Mouse (Mus musculus): Measurements from ENCODE around the gene Phxr2.
"Not testable (repeated sequence)": the region's sequence is repeated elsewhere in the genome, so short reads cannot be mapped to it uniquely, and the experiment has no call there.

Gene Phxr2

DNA sequence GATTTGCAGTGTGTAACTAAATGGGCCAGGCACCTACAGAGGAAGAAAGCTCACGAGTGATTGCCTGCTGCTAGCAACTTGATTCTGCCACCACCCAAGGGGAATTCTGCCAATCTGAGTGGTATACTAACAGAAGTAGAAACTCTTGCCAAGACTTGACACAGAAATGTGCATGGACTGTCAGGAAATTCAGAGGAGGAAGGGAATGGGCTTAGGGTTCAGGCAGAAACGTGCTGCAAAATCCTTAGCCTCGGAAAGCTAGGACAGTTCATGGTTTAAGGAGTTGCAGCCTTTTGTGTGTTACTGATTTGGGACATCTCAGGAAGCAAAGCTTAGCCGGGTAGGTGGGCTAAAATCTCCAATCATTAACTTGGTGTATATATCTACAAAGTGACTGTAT, at the start of gene Phxr2:
Gene Phxr2, minus strand, starts transcription at position 101 of the 400 bp plus-strand sequence.
- in situ Hi-C loops (cut with MboI; ENCODE audit: low sequenced_read_pairs) = no loop called here

DNA sequence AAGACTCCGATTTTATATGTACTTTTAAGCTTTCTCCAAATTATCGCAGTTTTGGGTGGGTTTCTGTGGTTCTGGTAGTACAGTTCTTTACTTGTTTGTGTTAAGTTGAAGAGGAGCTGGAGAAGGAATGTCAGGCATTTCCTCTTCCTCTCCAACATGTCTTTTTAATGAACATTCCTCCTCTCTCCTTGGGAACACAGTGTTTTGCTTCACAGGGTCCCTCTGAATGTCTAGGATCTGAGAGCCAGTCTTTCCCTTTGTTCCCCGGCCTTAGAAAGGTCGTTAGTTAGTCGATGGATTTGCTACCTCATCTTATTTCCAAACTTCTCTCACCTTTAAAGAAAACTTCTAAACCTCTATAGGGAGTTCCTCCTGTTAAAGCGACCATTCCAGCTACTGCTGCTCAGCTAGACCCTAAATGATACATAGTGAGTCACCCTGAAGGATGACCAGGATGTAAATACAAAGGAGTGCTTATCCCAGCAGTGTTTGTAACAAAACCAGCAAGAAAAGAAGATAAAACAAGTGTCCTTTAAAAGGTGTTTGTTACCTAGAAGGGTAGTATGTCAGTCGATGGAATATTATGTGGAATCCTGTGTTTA, 46.9 kb upstream of the Phxr2 start:
- in situ Hi-C loops (cut with MboI; ENCODE audit: low sequenced_read_pairs) = no loop called here

DNA sequence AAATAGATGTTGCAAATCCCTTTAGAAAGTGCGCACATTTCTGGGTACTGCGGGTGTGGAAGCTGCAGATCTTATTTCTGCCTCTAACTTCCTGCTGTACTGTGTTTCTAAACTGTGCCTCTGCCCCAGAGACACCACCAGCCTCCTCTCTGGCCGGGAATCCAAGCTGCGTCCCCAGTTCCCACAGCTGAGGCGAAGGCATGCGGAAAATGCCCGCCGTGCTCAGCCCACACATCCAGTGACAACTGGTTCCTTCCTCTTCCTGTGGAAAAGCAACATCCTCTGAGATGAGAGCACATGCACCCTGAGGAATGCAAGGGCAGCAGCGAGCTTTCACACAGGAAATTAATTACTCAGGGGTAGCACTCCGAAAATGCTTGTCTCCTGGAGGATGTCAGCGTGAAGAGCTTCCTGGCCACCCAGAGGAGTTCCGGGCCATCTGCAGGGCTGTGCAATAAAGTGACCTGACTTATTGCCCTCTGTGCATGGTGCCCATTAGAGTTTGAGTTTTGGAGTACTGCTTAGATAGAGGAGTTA, 45.9 kb upstream of the Phxr2 start:
- in situ Hi-C loops (cut with MboI; ENCODE audit: low sequenced_read_pairs) = no loop called here

DNA sequence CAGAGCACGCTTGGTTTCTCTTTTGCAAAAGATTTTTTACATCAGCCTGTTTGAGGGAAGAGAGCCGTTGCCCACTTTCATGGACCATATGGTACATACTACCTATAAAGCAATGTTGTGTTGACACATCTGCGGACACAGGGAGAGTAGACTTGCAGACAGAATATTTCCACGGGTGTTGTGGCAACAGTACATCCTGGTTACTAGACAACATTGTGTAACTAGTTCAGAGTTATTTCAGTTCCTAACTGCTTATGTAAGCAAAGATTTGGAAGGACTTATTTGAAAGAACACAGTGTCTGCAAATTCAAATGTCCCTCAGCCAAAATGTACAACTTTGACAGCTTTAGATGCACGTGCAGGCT, 43.6 kb upstream of the Phxr2 start:
- in situ Hi-C loops (cut with MboI; ENCODE audit: low sequenced_read_pairs) = loop anchor here (10.0 kb wide), 1 partner anchor 405 kb away; no protein-coding TSS in a partner anchor

DNA sequence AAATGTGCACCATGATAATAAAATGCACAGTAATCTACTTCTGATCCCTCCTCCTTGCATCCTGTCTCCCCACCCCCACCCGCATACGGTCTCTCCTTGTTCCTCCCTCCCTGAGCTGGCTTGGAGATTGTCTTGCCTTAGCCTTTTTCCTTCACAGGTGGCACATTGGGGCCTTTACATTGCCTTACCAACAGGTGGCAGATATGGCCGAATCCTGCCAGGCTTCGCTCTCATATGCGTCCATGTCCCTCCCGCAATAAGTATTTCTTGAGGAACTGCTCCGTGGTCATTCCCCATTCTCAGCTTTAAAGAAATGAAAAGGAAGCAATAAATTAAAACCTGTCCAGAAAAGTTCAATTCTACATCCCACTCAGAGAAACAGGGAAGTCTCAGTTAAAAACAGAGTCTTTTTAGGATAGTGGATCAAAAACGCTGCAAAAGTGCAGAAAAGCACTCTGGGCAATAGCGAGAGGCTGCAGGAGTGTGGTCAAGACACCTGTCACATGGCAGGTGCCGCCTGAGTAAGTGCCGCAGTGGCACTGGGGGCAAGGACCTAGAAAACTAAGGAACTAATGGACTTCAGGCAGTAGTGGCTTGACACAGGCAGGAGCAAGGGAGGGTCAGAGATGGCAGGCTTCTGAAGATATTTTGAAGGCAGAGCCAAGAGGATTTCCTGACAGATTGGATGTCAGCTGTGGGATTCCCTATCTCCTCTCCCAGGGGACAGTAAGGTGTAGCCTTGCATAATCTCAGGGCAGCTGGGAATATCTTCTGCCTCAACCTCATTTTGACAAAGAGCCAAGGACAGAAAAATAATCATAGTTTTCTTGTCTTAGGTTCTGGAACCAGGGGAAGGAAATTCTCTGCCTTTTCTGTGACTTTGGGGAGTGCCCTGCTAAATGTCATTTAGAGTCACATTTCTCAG, 43.0 kb upstream of the Phxr2 start:
- in situ Hi-C loops (cut with MboI; ENCODE audit: low sequenced_read_pairs) = loop anchor here (10.0 kb wide), 1 partner anchor 406 kb away; no protein-coding TSS in a partner anchor

DNA sequence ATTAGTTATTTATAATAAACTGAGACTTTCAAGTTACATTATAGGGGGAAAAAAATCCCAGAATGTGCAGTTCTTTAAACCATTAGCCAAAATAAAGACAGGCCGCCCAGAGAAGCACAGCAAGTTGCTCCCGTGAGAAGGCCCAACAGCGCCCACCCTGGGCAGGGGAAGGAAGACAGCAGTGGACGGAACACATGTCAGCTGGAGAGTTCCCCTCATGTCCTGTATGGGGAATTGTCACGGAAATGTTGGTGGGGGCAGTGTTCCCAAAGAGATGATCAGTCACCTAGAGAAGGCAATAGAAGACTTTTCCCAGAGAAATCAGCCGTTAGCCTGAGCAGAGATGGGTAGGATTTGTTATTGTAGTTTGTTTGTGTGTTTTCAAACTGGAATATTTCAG, 42.3 kb upstream of the Phxr2 start:
- in situ Hi-C loops (cut with MboI; ENCODE audit: low sequenced_read_pairs) = loop anchor here (10.0 kb wide), 1 partner anchor 406 kb away; no protein-coding TSS in a partner anchor

DNA sequence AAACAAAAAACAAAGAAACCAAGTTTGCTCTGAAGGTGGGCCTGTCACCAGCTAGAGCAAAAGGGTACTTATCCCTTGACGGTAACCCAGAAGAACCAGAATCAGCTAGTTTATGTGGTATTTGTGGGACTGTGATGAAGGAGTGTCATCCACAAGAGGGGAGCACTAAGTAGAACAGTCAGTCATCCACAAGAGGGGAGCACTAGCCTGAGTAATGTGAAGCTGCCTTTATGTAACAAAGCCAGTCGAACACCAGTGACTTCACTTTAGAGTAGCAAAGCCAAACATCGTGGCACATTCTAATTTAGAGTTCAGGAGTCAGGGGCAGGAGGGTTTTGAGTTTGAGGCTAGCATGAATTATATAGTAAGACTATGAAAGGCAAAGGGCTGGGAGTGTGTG, 40.3 kb upstream of the Phxr2 start:
- in situ Hi-C loops (cut with MboI; ENCODE audit: low sequenced_read_pairs) = loop anchor here (10.0 kb wide), 1 partner anchor 408 kb away; no protein-coding TSS in a partner anchor

DNA sequence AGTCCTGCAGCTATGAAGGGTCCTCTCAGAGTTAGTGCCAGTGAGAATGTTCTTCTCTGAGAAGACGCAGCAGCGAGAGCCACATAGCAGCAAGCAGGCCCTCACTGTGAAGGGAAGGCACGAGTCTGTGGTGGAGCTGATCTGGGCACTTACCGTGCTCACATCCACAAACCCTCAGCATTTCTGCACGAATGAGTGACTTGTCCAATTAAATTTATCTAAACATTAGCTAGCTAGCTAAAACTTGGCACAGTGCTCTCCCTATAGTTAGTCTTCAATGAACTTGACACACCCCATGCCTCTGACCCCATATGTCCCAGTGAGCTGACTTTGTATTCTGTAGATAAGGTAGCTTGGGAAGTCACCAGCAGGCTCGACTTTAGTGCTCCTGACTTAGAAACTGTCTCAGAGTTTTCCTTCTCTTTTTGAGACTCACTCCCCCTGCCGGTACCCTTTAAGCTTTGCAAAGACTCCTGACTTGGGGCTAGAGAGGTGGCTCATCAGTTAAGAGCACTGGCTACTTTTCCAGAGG, 39.7 kb upstream of the Phxr2 start:
- in situ Hi-C loops (cut with MboI; ENCODE audit: low sequenced_read_pairs) = loop anchor here (10.0 kb wide), 1 partner anchor 409 kb away; no protein-coding TSS in a partner anchor

DNA sequence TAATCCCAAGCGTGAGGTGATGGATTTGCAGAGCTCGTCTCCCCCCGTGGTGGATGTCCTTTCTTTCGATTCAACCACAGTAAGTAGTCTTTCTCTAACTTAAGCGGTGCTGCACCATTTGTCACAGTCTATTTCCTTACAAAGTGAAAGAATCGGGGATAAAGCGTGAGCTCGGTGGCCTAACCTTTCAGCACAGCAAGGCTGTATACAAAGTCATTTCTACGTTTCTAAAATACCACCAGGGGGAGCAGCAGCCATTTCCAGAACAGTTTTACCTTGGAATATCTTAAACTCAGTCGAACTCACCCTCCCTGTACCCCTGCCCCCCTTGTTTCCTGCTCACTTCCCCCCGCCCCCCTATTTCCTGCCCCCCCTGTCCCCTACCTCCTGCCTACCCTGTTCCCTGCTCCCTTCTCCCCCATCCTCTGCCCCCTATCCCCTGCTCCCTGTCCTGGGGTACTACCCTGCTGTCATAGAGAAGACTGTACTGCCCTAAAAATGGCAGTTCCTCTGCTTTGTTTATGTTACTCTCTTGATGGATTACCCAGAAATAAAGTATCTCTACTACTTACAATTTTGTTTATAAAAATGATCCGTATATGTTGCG, 38.8 kb upstream of the Phxr2 start:
- in situ Hi-C loops (cut with MboI; ENCODE audit: low sequenced_read_pairs) = loop anchor here (10.0 kb wide), 1 partner anchor 410 kb away; no protein-coding TSS in a partner anchor

DNA sequence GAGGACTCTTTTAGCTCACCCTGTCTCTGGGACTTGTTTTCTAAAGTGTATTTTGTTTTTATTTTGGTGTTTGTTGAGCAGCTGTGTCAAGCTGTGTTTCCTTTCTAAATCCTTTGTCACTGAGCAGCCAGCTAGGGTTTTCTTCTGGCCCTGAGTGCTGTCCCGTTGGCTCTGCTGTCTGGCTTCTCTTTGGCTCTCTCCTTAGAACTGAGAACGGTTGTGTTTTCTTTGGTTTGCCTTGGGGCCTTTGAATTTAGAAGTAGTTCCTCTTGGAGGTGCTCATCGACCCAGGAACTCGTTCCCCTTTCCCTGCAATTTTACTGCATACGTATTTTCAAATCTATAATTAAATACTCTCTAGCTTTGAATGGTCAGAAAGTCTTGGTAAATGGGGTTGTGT, 36.9 kb upstream of the Phxr2 start:
- in situ Hi-C loops (cut with MboI; ENCODE audit: low sequenced_read_pairs) = loop anchor here (10.0 kb wide), 1 partner anchor 412 kb away; no protein-coding TSS in a partner anchor

DNA sequence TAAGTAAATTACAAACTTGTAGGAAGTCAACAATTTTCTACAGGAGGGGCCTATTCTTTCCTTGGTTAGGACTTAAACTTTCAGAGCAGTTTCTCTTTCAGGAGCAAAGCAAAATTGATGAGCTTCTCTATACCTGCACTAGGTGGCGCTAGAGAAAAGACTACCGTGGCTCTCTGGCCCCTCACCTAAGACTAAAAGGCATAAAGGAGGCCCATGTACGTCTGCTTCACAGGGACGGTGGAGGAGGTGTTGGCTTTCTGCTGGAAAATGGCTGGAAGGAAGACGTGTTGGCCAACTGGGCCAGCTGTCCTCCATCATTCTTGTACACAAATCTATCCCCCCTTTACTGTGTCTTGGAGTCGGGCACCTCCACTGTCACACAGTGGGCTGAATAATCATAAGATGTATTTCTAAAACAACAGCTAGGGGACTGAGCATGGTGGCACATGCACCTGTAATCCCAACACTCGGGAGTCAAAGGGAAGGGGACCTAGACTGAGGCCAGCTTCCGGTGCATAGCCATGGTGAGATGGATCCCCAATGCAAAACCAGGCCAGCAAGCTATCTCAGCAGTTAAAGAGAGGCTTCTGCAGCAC, 36.0 kb upstream of the Phxr2 start:
- in situ Hi-C loops (cut with MboI; ENCODE audit: low sequenced_read_pairs) = loop anchor here (10.0 kb wide), 1 partner anchor 413 kb away; no protein-coding TSS in a partner anchor

DNA sequence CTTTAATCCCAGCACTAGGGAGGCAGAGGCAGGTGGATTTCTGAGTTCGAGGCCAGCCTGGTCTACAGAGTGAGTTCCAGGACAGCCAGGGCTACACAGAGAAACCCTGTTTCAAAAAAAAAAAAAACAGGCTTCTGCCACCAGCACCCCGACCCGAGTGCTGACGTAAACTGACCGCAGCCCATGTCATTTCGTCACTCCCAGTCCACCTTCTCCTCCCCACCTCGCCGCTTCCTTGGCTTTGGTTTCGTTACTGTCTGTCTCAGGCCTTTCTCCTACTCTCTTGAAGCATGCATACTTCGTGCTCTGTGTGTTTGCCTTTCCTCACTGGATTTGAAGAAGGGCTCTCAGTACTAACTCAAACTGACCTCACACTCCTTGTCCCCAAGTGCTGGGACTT, 31.6 kb upstream of the Phxr2 start:
- in situ Hi-C loops (cut with MboI; ENCODE audit: low sequenced_read_pairs) = not testable (repeated sequence)

DNA sequence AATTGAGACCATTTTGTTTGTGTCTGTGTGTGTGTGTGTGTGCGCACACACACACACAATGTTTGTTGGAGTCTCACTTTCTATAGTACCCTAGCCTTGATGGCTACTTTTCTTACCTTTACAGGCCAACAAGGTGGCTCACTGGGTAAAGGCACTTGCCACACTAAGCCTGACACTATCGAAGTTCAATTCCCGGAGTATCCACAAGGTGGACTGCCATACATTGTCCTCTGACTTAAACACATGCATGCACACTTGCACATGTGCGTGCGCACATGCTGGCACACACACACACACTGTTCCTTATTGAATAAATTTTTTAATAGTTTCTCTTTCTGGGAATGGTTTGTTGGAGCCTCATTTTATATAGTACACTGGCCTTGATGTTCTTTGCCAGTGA, 30.7 kb upstream of the Phxr2 start:
- in situ Hi-C loops (cut with MboI; ENCODE audit: low sequenced_read_pairs) = no loop called here

DNA sequence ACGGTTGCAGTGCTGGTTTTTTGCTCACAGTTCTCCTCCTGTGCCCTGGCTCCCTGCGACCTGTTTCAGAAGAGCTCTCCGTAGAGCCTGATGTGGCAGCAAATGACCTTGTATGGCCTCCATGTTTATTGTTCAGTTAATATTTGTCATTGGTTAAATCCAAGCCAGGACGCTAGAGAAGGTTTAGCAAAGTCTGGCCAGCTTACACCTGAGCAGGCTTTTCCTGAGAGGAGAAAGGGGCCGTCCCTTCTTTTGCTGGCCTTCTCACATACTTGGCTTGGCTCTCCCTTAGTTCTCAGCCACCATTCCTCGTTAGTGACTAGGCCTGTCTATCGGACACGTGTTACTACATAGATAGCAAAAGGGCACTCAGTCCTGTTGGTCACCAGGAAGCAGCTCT, 28.5 kb upstream of the Phxr2 start:
- in situ Hi-C loops (cut with MboI; ENCODE audit: low sequenced_read_pairs) = no loop called here

DNA sequence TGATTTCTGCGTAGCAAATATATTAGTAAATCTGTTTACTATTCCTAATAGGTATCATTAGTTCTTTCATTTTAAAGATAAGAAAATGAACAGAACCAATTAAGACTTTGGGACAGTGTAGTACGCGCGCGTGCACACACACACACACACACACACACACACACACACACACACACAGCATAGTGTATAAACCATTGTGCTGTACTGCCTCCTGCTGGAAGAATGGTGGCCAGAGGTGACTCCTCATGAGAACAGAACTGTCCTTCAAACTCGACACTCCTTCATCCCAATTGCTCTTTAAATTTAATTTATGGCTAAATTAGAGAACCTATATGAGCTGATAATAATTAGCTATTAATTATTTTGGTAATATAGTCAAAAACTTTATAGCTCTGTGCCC, 25.9 kb upstream of the Phxr2 start:
- in situ Hi-C loops (cut with MboI; ENCODE audit: low sequenced_read_pairs) = no loop called here

DNA sequence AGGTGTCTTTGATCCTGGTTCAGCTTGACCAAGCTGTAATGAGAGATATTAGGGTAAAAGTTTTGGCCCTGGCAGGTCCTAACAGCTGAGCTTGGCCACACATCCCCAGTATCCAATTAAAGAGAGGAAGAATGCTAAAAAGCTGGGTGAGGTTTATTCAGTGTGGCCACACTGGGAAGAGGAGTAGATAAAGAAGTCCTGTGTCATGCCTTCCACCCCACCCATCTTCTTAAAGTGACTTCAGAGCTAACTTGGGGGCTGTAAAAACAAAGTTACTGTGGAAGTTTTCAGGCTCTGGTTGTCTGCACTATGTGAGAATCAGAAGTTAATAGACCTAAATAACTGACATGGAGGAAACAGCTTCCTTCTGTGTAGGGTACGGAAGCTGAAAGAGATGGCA, 25.5 kb upstream of the Phxr2 start:
- in situ Hi-C loops (cut with MboI; ENCODE audit: low sequenced_read_pairs) = no loop called here

DNA sequence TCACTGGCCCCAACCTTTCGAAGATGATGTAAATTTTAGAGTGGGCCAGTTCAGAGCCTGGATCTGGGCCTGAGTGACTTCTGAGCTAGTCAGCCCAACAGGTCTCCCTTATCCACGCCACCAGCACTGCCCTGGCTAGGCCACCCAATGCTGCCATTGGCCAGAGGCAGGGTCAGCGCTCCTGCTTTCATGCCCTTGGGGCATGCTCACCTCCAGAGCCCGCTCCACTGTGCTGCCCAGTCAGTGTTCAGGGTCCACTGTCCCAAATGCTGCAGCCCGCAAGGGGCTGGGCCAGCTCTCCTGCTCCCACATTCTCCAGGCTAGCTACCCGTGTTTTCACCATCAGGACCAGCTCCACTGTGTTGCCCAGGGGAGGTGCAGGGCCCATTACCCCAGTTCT, 23.9 kb upstream of the Phxr2 start:
- in situ Hi-C loops (cut with MboI; ENCODE audit: low sequenced_read_pairs) = no loop called here

DNA sequence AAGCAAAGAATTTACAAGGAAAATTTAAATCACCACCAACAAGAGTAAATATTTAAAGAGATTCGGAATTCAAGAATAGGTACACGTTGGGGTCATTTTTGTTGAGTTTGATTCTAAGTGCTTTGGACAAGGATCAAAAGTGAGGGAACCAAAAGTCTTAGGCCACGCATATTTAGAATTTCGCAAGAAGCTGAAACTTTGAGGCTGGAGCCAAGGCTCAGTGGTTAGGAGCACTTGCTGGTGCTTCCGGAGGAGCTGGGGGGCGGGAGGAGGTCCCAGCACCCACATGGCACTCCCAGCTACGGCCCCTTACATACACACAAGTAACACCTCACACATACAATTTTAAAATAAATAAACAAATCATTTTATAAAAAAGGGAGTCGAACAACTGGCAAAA, 20.5 kb upstream of the Phxr2 start:
- in situ Hi-C loops (cut with MboI; ENCODE audit: low sequenced_read_pairs) = no loop called here

DNA sequence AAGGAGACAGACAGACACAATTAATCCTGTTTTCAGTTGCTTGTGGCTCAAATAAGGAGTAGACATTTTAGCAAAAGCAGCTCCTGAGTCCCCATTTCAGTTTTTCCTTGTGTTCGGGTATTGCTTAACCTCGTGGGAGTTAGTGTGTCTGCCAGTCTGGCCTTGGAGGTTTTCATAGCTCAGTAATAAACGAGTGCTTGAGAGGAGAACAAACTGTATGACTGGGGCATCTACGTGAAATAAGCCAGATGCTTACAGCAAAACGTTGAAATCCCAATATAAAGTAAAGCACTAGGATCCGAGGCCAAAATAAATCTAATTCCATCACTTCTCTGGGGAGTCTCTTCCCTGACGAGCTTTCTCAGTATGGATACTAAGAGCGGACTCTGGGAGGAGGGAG, 19.5 kb upstream of the Phxr2 start:
- in situ Hi-C loops (cut with MboI; ENCODE audit: low sequenced_read_pairs) = no loop called here

DNA sequence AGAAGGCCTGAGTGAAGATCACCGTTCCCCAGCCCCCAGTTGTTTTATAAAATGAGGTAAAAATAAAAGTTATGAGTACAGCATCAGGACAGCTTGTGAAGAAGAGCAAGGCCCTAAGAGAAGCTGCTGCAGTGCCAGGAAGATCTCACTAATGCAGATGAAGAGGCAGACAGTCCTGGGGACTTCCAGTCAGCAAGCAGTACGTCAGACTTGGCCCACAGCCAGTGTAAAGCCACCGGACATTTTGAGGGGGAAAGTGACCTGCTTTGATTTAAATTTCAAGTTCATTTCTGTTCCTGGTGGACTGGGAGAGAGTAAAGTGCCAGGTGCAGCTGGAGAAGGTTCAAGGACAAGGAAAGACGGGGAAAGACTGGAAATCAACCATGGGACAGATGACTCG, 10.2 kb upstream of the Phxr2 start:
- in situ Hi-C loops (cut with MboI; ENCODE audit: low sequenced_read_pairs) = no loop called here

All from CH12F3 (cell line).